Mouse (Mus musculus) lung, embryonic 16.5 days (tissue): Measurements from ENCODE around the gene Rarg. TPM values are rescaled to one million over a fixed set of nuclear protein-coding genes. Genes with fewer than 3 reads are reported as not detected.
A peak's percentile ranks its signal among the peaks of the same experiment; 100 is the strongest.

Experiments
- ATAC-seq: fragments of 200-750 bp; cut with Nextera tagmentation; 2 replicates; pipeline ENCODE4 v1.8.0; 2017; ENCODE audit warnings: low read depth, mild to moderate bottlenecking, moderate library complexity
- H3K27ac ChIP-seq: fragments of 300-500 bp; sonication (generic); 2 replicates; pipeline ENCODE4 v1.5.1; 2014; ENCODE audit warnings: mild to moderate bottlenecking, control low read depth, low read length
- H3K27me3 ChIP-seq: fragments of 300-500 bp; sonication (generic); 2 replicates; pipeline ENCODE4 v1.6.1; 2014; ENCODE audit warnings: low read depth, low read length, mixed read lengths; ENCODE audit not compliant: control insufficient read depth, insufficient read depth
- H3K36me3 ChIP-seq: fragments of 300-500 bp; sonication (generic); 2 replicates; pipeline ENCODE4 v1.6.1; 2014; ENCODE audit warnings: low read length; ENCODE audit not compliant: control insufficient read depth, insufficient read depth
- H3K4me1 ChIP-seq: fragments of 300-500 bp; sonication (generic); replicated peaks from 2 replicates; pipeline ENCODE4 v1.6.1; 2014; ENCODE audit warnings: low read length, mixed read lengths; ENCODE audit not compliant: control insufficient read depth, insufficient read depth
- H3K4me2 ChIP-seq: fragments of 300-500 bp; sonication (generic); 2 replicates; pipeline ENCODE4 v1.6.1; 2014; ENCODE audit warnings: low read depth, low read length, control low read depth
- H3K4me3 ChIP-seq: fragments of 300-500 bp; sonication (generic); 2 replicates; pipeline ENCODE4 v1.5.1; 2014; ENCODE audit warnings: mild to moderate bottlenecking, low read length, control low read depth
- H3K9ac ChIP-seq: fragments of 300-500 bp; sonication (generic); 2 replicates; pipeline ENCODE4 v1.6.1; 2014; ENCODE audit warnings: low read length, control low read depth
- H3K9me3 ChIP-seq: fragments of 300-500 bp; sonication (generic); 2 replicates; pipeline ENCODE4 v1.6.1; 2016; ENCODE audit warnings: low read length; ENCODE audit not compliant: control insufficient read depth
- WGBS: fragments of 180-500 bp; shearing (Covaris S2); extraction: QIAGEN DNeasy Blood & Tissue Kit; methylation state at CpG from one replicate; pipeline ENCODE4 v1.1.7; 2014; 5-methylcytosine and 5-hydroxymethylcytosine counted together
- polyA plus RNA-seq: library from polyadenylated mRNA; unstranded; fragments of >200 nt; fragmentation: Nextera tagmentation; extraction: Ambion mirVana; gene quantifications from 2 replicates; pipeline ENCODE4 v1.2.1, GENCODE M21; 2015

Gene Rarg
- polyA plus RNA-seq, 1 experiment from 2014 or later = 46.9 TPM

DNA sequence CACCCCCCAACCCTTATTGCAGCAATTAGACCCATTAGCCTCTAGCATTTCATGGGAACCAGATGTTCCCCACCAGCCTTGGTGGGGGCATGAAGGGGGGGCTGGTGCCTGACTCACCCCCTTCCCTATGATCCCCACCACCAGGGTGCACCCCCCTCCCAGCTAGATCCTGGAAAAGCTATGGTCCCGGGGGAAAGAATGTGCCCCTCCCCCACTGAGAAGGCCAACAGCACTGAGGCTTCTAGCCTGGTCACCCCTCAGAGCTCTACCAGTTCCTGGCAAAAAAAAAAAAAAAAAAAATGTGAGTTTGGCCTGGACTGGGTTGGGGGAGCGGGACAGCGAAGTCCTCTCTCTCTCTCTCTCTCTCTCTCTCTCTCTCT, 8.5 kb downstream of the Rarg start:
- no peak for ATAC-seq
- Histone ChIP-seq H3K4me1 (peaks cover 39% of the 10 kb centered on the region), H3K36me3 (peaks cover 2% of the 10 kb centered on the region; the same call in 1 of the 2 replicates), H3K9ac (peak overlapping the region; percentile 88), H3K27ac (peak overlapping the region; percentile 100), H3K4me3 (peak overlapping the region; percentile 80), H3K27me3 (no peaks in the 10 kb centered on the region), H3K4me2 (peak overlapping the region; percentile 94), H3K9me3 (no peaks in the 10 kb centered on the region)
- WGBS = 4% methylated on average over 3 of the region's 3 CpGs

DNA sequence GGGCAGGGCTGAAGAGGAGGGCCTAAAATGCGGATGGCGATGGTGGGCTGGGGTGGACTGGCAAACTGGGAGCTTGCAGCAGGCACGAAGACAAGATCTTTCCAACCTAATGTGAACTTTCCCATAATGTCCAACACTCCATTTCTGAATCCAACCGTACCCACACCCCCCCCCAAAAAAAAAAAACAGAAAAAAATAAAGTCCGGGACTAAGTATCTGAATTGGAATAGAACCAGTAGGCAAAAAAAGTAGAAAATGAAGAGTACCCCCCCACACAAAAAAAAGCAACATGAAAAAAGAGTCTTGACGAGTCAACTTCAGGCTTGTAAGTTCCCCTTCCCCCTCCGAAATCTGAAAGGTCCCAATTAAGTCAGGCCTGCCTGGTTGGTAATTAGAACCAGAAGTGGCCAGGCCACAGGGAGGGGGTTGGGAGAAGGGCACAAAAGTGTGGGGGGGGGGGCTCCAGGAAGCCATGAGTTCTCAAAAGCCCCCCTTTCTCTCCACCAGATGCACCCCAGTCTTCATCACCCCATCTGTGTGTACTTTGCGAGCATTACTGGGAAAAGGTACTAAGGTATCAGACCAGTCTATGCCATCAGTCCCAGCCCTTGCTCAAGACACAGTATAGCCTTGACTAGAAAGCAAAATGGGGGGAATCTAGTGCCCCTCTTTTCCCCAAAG, 9.0 kb downstream of the Rarg start:
- no peaks in the 10 kb centered on the region for H3K27me3 ChIP-seq
- H3K36me3 ChIP-seq = peaks cover 2% of the 10 kb centered on the region; the same call in 1 of the 2 replicates
- H3K4me3 ChIP-seq = peak overlapping the region; percentile 80
- WGBS = 9% methylated on average over 8 of the region's 8 CpGs
- peak overlapping the region; percentile 94 for H3K4me2 ChIP-seq
- ATAC-seq = no peak
- no peaks in the 10 kb centered on the region for H3K9me3 ChIP-seq
- H3K27ac ChIP-seq = peak overlapping the region; percentile 100
- H3K9ac ChIP-seq = peak overlapping the region; percentile 88
- H3K4me1 ChIP-seq = peaks cover 44% of the 10 kb centered on the region

DNA sequence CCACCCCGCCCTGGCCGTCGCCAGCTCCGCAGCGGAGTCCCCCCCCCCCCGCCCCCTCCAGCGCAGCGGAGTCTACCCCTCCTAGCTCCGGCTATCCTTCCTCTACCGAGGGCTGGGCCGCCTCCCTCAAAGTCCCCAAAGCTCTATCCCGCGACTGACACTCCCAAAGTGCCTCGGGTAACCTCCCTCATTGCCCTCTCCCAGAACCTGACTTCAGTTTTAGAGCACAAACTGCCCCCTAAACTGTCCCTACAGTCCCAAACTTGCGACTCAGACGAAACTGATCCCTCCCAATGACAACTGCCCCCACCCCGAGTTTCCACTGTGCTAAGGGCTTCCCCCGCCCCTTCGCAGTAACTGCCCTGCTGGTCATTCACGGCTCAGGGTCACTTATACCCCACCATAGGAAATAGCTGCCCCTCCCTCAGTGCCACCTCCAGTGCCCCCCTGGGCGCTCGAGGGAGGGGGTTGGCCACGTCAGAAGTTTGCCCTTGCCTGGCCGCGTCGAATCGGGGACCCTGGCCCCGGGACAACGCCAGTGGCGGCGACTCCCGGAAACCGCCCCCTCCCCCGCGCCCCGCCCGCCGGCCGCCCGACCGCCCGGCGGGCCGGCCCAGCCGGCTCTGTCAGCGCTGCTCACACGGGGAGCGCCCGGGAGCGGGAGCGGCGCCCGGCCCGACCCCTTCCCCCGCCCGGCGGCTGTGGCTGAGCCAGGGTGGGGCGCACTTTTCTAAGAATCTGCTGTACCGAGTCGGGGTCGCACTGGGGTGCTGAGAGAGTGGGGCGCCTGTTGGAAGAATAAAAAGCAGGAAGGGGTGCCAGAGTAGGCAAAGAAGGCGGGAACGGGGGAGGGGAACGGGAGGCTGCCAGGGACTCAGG, 9.8 kb downstream of the Rarg start:
- Histone ChIP-seq H3K4me3 (peak overlapping the region; percentile 80), H3K4me1 (peaks cover 52% of the 10 kb centered on the region), H3K27me3 (no peaks in the 10 kb centered on the region), H3K9ac (peak overlapping the region; percentile 88), H3K36me3 (0 out of 2 replicates have a peak, but pooled peaks cover 2% of the 10 kb centered on the region), H3K4me2 (peak overlapping the region; percentile 94), H3K9me3 (no peaks in the 10 kb centered on the region), H3K27ac (peak overlapping the region; percentile 100)
- WGBS = 1% methylated on average over 41 of the region's 65 CpGs
- ATAC-seq = peak; percentile 67

DNA sequence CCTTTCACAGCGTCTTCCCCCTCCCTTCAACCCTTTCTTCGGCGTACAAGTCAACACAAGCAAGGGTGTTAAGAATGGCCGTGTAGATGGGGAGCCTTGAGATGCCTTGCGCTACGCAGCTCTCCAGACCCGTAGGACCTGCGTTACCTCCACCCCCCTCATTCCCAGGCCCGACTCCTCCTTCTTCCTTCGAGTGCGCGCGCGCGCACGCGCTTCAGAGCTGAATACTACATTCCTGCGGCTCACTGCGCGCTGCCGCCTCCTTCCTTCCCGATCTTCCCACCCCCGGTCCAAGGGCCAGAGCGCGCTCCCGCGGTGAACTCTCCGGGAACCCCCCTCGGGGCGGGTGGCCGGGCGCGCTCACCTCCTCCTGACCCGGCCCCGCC, 10.5 kb downstream of the Rarg start:
- H3K9me3 ChIP-seq = no peaks in the 10 kb centered on the region
- peaks cover 58% of the 10 kb centered on the region for H3K4me1 ChIP-seq
- ATAC-seq = peak; percentile 76
- peak overlapping the region; percentile 94 for H3K4me2 ChIP-seq
- H3K36me3 ChIP-seq = no peaks in the 10 kb centered on the region; the same call in 1 of the 2 replicates
- under 1% methylated on average over 25 of the region's 35 CpGs for WGBS
- peak overlapping the region; percentile 80 for H3K4me3 ChIP-seq
- no peaks in the 10 kb centered on the region for H3K27me3 ChIP-seq
- peak overlapping the region; percentile 88 for H3K9ac ChIP-seq
- H3K27ac ChIP-seq = peak overlapping the region; percentile 100

DNA sequence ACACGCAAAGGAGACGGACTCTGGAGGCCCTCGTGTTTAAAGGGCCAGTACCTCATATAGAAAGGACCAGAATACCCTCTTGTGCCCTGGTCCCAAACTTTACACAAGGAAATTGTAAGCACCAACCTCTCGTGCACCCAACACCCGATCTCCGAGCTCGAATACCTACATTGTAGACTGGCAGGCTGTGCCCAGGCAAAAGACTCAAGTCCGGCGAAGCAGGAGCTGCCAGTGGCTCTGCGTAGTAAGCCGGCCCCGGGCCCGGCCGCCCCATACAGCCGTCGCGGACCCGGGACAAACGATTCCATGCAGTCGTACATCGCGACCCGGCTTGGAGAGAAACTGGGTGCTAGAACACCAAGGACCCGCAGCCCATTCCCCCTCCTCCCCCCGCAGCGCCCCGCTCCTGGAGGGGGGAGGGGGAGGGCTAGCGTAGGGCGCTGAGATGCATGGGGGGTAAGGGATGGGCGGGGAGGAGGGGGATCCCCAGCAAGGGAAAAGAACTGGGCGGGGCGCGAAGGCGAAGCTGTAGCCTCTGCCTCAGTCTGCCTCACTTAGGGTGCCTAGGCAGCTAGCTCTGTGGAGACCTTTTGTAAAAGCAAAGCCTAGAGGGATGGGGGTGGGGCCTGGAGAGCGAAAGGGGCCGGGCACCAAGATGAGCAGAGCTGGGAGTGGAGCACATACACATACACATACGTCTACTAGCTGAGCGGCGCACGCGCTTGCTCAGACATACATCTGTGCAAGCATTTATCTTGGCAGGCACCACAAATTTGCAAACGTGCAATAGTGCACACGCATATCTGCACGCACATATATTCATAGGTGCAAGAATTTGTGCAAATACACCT, 11.2 kb downstream of the Rarg start:
- H3K27ac ChIP-seq = peak overlapping the region; percentile 100
- no peaks in the 10 kb centered on the region for H3K9me3 ChIP-seq
- ATAC-seq = peak; percentile 69
- H3K9ac ChIP-seq = peak overlapping the region; percentile 88
- H3K27me3 ChIP-seq = no peaks in the 10 kb centered on the region
- H3K4me1 ChIP-seq = peaks cover 63% of the 10 kb centered on the region
- H3K36me3 ChIP-seq = peaks cover 3% of the 10 kb centered on the region
- WGBS = under 1% methylated on average over 40 of the region's 44 CpGs
- peak overlapping the region; percentile 80 for H3K4me3 ChIP-seq
- peak overlapping the region; percentile 94 for H3K4me2 ChIP-seq

DNA sequence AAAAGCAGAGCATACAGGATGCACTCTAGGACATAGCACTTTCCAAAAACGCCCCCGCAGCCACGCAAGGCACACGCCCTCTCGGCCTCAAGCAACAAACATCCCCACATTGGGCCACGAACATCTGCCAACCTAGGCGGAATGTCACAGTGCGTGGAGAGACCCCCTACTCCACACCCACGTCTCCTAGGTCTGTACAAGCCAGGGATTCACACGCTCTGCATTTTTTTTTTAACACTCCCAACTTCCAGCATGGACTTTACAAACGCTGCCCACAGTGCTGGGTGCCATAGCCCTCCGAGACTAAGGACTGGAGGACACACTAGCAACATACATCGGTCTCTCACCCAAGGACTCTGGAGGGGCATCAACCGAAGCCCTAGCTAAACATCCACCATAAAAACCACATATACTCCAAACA, 11.8 kb downstream of the Rarg start:
- no peak for ATAC-seq
- no peaks in the 10 kb centered on the region for H3K27me3 ChIP-seq
- WGBS = 6% methylated on average over 14 of the region's 14 CpGs
- H3K4me1 ChIP-seq = peaks cover 60% of the 10 kb centered on the region
- H3K9me3 ChIP-seq = no peaks in the 10 kb centered on the region
- H3K36me3 ChIP-seq = peaks cover 5% of the 10 kb centered on the region
- H3K9ac ChIP-seq = peak overlapping the region; percentile 88
- peak overlapping the region; percentile 94 for H3K4me2 ChIP-seq
- H3K4me3 ChIP-seq = peak overlapping the region; percentile 80
- peak overlapping the region; percentile 100 for H3K27ac ChIP-seq

DNA sequence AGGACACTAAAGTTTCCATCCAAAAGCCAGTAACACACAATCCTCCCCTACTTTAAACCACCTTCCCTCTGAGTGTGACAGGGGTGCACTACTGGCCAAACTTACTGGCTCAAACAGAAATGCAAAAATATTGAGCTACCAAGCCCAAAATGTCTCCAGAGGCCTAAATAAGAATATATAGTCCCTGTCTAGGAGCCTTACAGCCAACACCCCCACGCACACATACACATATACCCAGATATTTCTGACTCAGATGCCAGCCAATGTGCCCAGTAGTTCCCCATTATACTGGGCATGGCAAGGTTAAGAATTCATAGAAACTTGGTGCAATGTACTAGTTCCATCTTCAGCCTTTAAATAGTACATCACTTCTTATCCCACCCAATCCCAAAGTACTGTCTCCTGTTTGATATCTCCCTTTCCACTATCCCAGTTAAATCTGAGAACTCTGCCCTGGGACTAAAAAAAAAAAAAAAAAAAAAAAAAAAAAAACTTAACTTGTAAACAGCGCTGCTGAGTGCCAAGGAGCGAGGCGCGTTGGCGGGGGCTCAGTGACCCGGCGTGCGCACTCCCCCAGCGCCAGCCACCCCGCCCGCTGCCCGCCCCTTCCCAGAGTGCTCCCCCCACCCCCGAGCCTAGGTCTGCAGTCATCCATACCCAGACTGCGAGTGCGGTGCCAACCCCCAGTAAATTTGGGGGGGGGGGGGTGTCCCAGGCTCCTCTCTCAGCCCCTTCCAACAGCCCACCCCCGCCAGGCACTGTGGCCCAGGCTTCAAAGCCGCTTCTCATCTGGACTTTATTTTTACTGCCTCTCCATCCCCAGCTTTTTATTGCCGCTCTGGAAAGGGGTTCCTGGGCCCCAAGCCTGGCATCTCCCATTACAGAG, 12.8 kb downstream of the Rarg start:
- Histone ChIP-seq H3K36me3 (peaks cover 9% of the 10 kb centered on the region), H3K4me1 (peaks cover 51% of the 10 kb centered on the region), H3K27ac (peak overlapping the region; percentile 100), H3K9me3 (no peaks in the 10 kb centered on the region), H3K9ac (peak overlapping the region; percentile 88), H3K27me3 (no peaks in the 10 kb centered on the region), H3K4me3 (peak overlapping the region; percentile 80), H3K4me2 (peak overlapping the region; percentile 94)
- ATAC-seq = no peak
- WGBS = 14% methylated on average over 19 of the region's 19 CpGs
